Mouse (Mus musculus) gastrocnemius, postnatal 10 days (tissue): Measurements from ENCODE around the gene Smn1. TPM values are rescaled to one million over a fixed set of nuclear protein-coding genes. Genes with fewer than 3 reads are reported as not detected.

Experiments used
- total RNA-seq, 2 experiments: library from RNA; stranded (reverse); gene quantifications; 2 replicates each; pipeline ENCODE4 v1.2.3; 2021

Gene Smn1
- total RNA-seq, 2 experiments from 2014 or later: 20.5 to 26.2 TPM

Other genes starting within 250 kb of the Smn1 start
- not detected for gene Cartpt, start 223.8 kb upstream of the Smn1 start, total RNA-seq
- gene Mccc2, start 109.2 kb upstream of the Smn1 start, total RNA-seq: 10 to 100 TPM; 30.5 to 31.5 TPM
- 10 to 100 TPM; 10.9 to 19.6 TPM for gene Bdp1, start 20.8 kb upstream of the Smn1 start, total RNA-seq
- gene Serf1, start 16.8 kb upstream of the Smn1 start, total RNA-seq: 10 to 100 TPM; 25.0 to 27.1 TPM
- gene Naip2, start 77.2 kb downstream of the Smn1 start, total RNA-seq: under 1 TPM; 0.19 to 0.38 TPM
- under 1 TPM; 0.14 to 0.20 TPM for gene Naip5, start 121.5 kb downstream of the Smn1 start, total RNA-seq
- under 1 TPM; 0.09 to 0.11 TPM for gene Naip6, start 192.8 kb downstream of the Smn1 start, total RNA-seq